Comparison of ENCODE assay signal across 8 mouse cellular contexts in the genomic region with DNA sequence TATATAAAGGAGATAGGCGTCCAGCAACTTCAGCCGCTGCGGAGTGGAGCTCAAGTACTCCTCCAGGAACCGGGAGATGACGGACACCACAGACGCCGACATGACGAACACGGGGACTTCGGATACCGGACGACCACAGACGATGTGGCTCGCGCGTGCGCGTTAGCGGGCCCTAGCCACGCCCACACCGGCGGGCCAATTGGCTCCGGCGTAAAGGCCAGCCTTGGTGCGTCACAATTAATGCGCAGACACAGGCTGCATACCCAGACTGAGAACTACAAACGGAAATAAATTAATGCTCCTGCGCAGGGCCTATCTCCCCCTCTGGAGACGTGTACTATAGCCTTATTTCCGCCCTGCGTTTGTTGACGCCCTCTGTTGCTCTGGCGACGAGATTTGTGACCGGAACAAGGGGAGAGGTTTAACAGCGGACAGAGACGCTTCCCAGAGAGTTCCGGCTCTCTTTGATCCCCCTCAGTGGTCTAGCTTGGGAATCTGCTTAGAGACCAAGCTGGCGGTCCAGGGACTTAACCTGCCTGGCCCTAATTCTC. TPM values are rescaled to one million over a fixed set of nuclear protein-coding genes. Genes with fewer than 3 reads are reported as not detected.
DNase-seq lines count a peak whose midpoint lies in the region; ATAC-seq lines count a peak whose summit lies in the region.

Gene Dad1, minus strand, starts transcription at position 364 of the 551 bp plus-strand sequence.
Gene Abhd4, plus strand, starts transcription at position 448 of the 551 bp plus-strand sequence.

- peak within 1 kb of the TSS; percentile 87 for H3K27ac ChIP-seq in heart, embryonic 10.5 days
- peak within 1 kb of the TSS; percentile 89 for H3K27ac ChIP-seq in kidney, embryonic 15.5 days

- peak; percentile 99 for DNase-seq in B cell, adult 2 months
- peak; percentile 100 for DNase-seq in brain, adult 2 months (ENCODE audit: low read depth, low spot score)
- DNase-seq in heart, embryonic 10.5 days (ENCODE audit: low spot score) = peak; percentile 99
- peak; percentile 98 for DNase-seq in liver
- DNase-seq in spleen, postnatal 4 days (ENCODE audit: low spot score in 2 of 2) = peak; percentile 98

- H3K27me3 ChIP-seq in heart, embryonic 10.5 days (ENCODE audit: insufficient read depth, poor library complexity, severe bottlenecking) = no peaks in the 10 kb centered on the region
- no peaks in the 10 kb centered on the region for H3K27me3 ChIP-seq in kidney, embryonic 15.5 days

- H3K9ac ChIP-seq in kidney, embryonic 15.5 days = peak within 1 kb of the TSS; percentile 69

- H3K36me3 ChIP-seq in heart, embryonic 10.5 days = peaks cover 8% of the 10 kb centered on the region
- no peaks in the 10 kb centered on the region for H3K36me3 ChIP-seq in kidney, embryonic 15.5 days

- H3K4me1 ChIP-seq in heart, embryonic 10.5 days = peaks cover 46% of the 10 kb centered on the region
- peaks cover 55% of the 10 kb centered on the region for H3K4me1 ChIP-seq in kidney, embryonic 15.5 days

- peak within 1 kb of the TSS; percentile 73 for H3K4me3 ChIP-seq in heart, embryonic 10.5 days
- peak within 1 kb of the TSS; percentile 81 for H3K4me3 ChIP-seq in kidney, embryonic 15.5 days (replicated peaks)

- 0% methylated on average over 39 of the region's 39 CpGs for WGBS in heart, embryonic 10.5 days
- under 1% methylated on average over 39 of the region's 39 CpGs for WGBS in kidney, embryonic 15.5 days

- H3K4me2 ChIP-seq in kidney, embryonic 15.5 days = peak within 1 kb of the TSS; percentile 67

- H3K9me3 ChIP-seq in heart, embryonic 10.5 days = no peaks in the 10 kb centered on the region
- no peaks in the 10 kb centered on the region for H3K9me3 ChIP-seq in kidney, embryonic 15.5 days (replicated peaks)

- ATAC-seq in erythroblast, adult 5-6 weeks (replicated peaks; ENCODE audit: low FRiP score, poor library complexity, severe bottlenecking) = peak; percentile 90
- peak; percentile 98 for ATAC-seq in kidney, embryonic 15.5 days (replicated peaks; ENCODE audit: low FRiP score)
- ATAC-seq in monocyte, adult 5-6 weeks (replicated peaks; ENCODE audit: insufficient number of reproducible peaks, low FRiP score, low TSS enrichment, poor library complexity, severe bottlenecking) = peak; percentile 98

RNA-seq across cellular contexts. Expression of gene Dad1, which starts in this region (rescaled TPM):
- 58.9 and 78.6 TPM in 2 replicates for total RNA-seq in erythroblast, adult 5-6 weeks (2015; ENCODE audit: low replicate concordance)
- 20.1 and 26.9 TPM in 2 replicates for total RNA-seq in erythroblast, adult 5-6 weeks (2017; ENCODE audit: low replicate concordance)
- 298 and 356 TPM in 2 replicates for polyA plus RNA-seq in heart, embryonic 10.5 days (2016; fragmentation: Nextera tagmentation; extraction: Ambion mirVana)
- 427 and 441 TPM in 2 replicates for polyA plus RNA-seq in kidney, embryonic 15.5 days (2015; fragmentation: Nextera tagmentation; extraction: Ambion mirVana)
- 55.5 to 125 TPM (median 69.5 TPM) in 3 replicates for total RNA-seq in monocyte, adult 5-6 weeks (2017)

RNA-seq across cellular contexts. Expression of gene Abhd4, which starts in this region (rescaled TPM):
- total RNA-seq in erythroblast, adult 5-6 weeks (2015; ENCODE audit: low replicate concordance) = 73.8 and 97.2 TPM in 2 replicates
- 63.7 and 104 TPM in 2 replicates for total RNA-seq in erythroblast, adult 5-6 weeks (2017; ENCODE audit: low replicate concordance)
- 66.0 and 89.0 TPM in 2 replicates for polyA plus RNA-seq in heart, embryonic 10.5 days (2016; fragmentation: Nextera tagmentation; extraction: Ambion mirVana)
- 61.3 and 67.6 TPM in 2 replicates for polyA plus RNA-seq in kidney, embryonic 15.5 days (2015; fragmentation: Nextera tagmentation; extraction: Ambion mirVana)
- 7.7 to 14.8 TPM (median 13.9 TPM) in 3 replicates for total RNA-seq in monocyte, adult 5-6 weeks (2017)

Comparison
In these comparisons a context has a peak if more than half of its experiments do, and no peak if none do; other contexts are left out.
1. Peak in every context shown above with its lines: DNase-seq, ATAC-seq, H3K4me3 ChIP-seq and H3K27ac ChIP-seq.